Mouse (Mus musculus) MEL (cell line): Measurements from ENCODE around the gene Ssr2.

Experiments used
- CTCF ChIP-seq, 3 experiments: IDR thresholded peaks in 2 of 3; conservative IDR thresholded peaks in 1 of 3; 2 replicates each; pipeline ENCODE4 v1.5.1; 2011 to 2012; ENCODE audit warnings: low read length in 3 of 3, low read depth in 2 of 3, mild to moderate bottlenecking in 2 of 3, improper control_type of control experiment in 1 of 3, inconsistent platforms in 1 of 3, mixed read lengths in 1 of 3, moderate library complexity in 1 of 3; ENCODE audit not compliant: control insufficient read depth in 1 of 3, insufficient read depth in 1 of 3, poor library complexity in 1 of 3, severe bottlenecking in 1 of 3
- MAX ChIP-seq: IDR thresholded peaks from 2 replicates; pipeline ENCODE4 v1.6.1; 2011; ENCODE audit warnings: low read length, improper control_type of control experiment
- RCOR1 ChIP-seq: IDR thresholded peaks from 2 replicates; pipeline ENCODE4 v1.6.1; 2012; ENCODE audit warnings: low read depth, mild to moderate bottlenecking, inconsistent platforms, low read length, improper control_type of control experiment
- TAL1 ChIP-seq: IDR thresholded peaks from 2 replicates; pipeline ENCODE4 v1.6.1; 2012; ENCODE audit warnings: mild to moderate bottlenecking, inconsistent platforms, low read length, moderate library complexity, mixed read lengths

GRCm38 (mm10) chr3:88592942-88593576, 17.4 kb downstream of the Ssr2 start:
- no peak; a peak in 1 of 6 replicates for TF ChIP-seq CTCF (IDR thresholded peaks at IDR 0.05 in 2 of 3, conservative IDR thresholded peaks at IDR 0.05 in 1 of 3; ENCODE audit: control insufficient read depth in 1 of 3, insufficient read depth in 1 of 3, low read depth in 2 of 3, low read length in 3 of 3, poor library complexity in 1 of 3, severe bottlenecking in 1 of 3)
- TF ChIP-seq RCOR1: no peak
- TF ChIP-seq MAX: no peak
- no peak for TF ChIP-seq TAL1
